Mouse (Mus musculus) heart, embryonic 11.5 days (tissue): Measurements from ENCODE around the gene Impg2. TPM values are rescaled to one million over a fixed set of nuclear protein-coding genes. Genes with fewer than 3 reads are reported as not detected.

ENCODE experiments used
- ATAC-seq: fragments of 200-750 bp; cut with Nextera tagmentation; replicated peaks from 2 replicates; pipeline ENCODE4 v1.8.0; 2017; ENCODE audit warnings: moderate library complexity; ENCODE audit not compliant: insufficient number of reproducible peaks, low FRiP score, low TSS enrichment
- H3K27ac ChIP-seq: fragments of 300-500 bp; sonication (generic); 2 replicates; pipeline ENCODE4 v1.5.1; 2014; ENCODE audit warnings: mild to moderate bottlenecking, low read depth, low read length
- H3K27me3 ChIP-seq: fragments of 300-500 bp; sonication (generic); 2 replicates; pipeline ENCODE4 v1.6.1; 2014; ENCODE audit warnings: mild to moderate bottlenecking, low read length, mixed read lengths; ENCODE audit not compliant: control insufficient read depth, insufficient read depth
- H3K36me3 ChIP-seq: fragments of 300-500 bp; sonication (generic); 2 replicates; pipeline ENCODE4 v1.6.1; 2014; ENCODE audit warnings: mild to moderate bottlenecking, low read length, moderate library complexity, mixed read lengths; ENCODE audit not compliant: control insufficient read depth, insufficient read depth
- H3K4me1 ChIP-seq: fragments of 300-500 bp; sonication (generic); 2 replicates; pipeline ENCODE4 v1.6.1; 2014; ENCODE audit warnings: low read length; ENCODE audit not compliant: control insufficient read depth, insufficient read depth
- H3K4me2 ChIP-seq: fragments of 300-500 bp; sonication (generic); 2 replicates; pipeline ENCODE4 v1.6.1; 2014; ENCODE audit warnings: mild to moderate bottlenecking, moderate library complexity
- H3K4me3 ChIP-seq: fragments of 300-500 bp; sonication (generic); 2 replicates; pipeline ENCODE4 v1.5.1; 2014; ENCODE audit warnings: low read depth, low read length
- H3K9ac ChIP-seq: fragments of 300-500 bp; sonication (generic); 2 replicates; pipeline ENCODE4 v1.6.1; 2014; ENCODE audit warnings: mild to moderate bottlenecking, low read depth, low read length, moderate library complexity
- H3K9me3 ChIP-seq: fragments of 300-500 bp; sonication (generic); replicated peaks from 2 replicates; pipeline ENCODE4 v1.6.1; 2016; ENCODE audit warnings: low read length; ENCODE audit not compliant: control insufficient read depth
- WGBS: fragments of 180-500 bp; shearing (Covaris S2); extraction: QIAGEN DNeasy Blood & Tissue Kit; methylation state at CpG from one replicate; pipeline ENCODE4 v1.1.7; 2014; ENCODE audit not compliant: insufficient replicate concordance; 5-methylcytosine and 5-hydroxymethylcytosine counted together
- polyA plus RNA-seq: library from polyadenylated mRNA; unstranded; fragments of >200 nt; fragmentation: Nextera tagmentation; extraction: Ambion mirVana; gene quantifications from 2 replicates; pipeline ENCODE4 v1.2.1, GENCODE M21; 2014

Gene Impg2
- polyA plus RNA-seq, 1 experiment from 2014 or later, result 0.11 TPM

- H3K4me1 ChIP-seq, result no peaks in the 10 kb centered on the region
- no peaks in the 10 kb centered on the region for H3K27me3 ChIP-seq
- no peak overlapping the region for H3K4me3 ChIP-seq
- ATAC-seq, result no peak
- WGBS, result 68% methylated on average over 5 of the region's 5 CpGs
- H3K9ac ChIP-seq, result no peak overlapping the region
- no peaks in the 10 kb centered on the region for H3K9me3 ChIP-seq
- H3K36me3 ChIP-seq, result no peaks in the 10 kb centered on the region
- no peak overlapping the region for H3K4me2 ChIP-seq
- H3K27ac ChIP-seq, result no peak overlapping the region
These were observed 82.0 kb downstream of the Impg2 start for GRCm38 (mm10) chr16:56286076-56286475.

- 99% methylated on average over 2 of the region's 2 CpGs for WGBS
- H3K9me3 ChIP-seq, result no peaks in the 10 kb centered on the region
- no peak for ATAC-seq
- H3K36me3 ChIP-seq, result no peaks in the 10 kb centered on the region
- H3K4me3 ChIP-seq, result no peak overlapping the region
- no peak overlapping the region for H3K4me2 ChIP-seq
- no peak overlapping the region for H3K27ac ChIP-seq
- H3K27me3 ChIP-seq, result no peaks in the 10 kb centered on the region
- no peaks in the 10 kb centered on the region for H3K4me1 ChIP-seq
- no peak overlapping the region for H3K9ac ChIP-seq
These were observed 82.9 kb downstream of the Impg2 start for GRCm38 (mm10) chr16:56286977-56287376.

- no peaks in the 10 kb centered on the region for H3K4me1 ChIP-seq
- no peak for ATAC-seq
- H3K9me3 ChIP-seq, result no peaks in the 10 kb centered on the region
- no peak overlapping the region for H3K4me2 ChIP-seq
- H3K27me3 ChIP-seq, result no peaks in the 10 kb centered on the region
- no peak overlapping the region for H3K4me3 ChIP-seq
- 57% methylated on average over 1 of the region's 1 CpGs for WGBS
- no peak overlapping the region for H3K27ac ChIP-seq
- no peak overlapping the region for H3K9ac ChIP-seq
- H3K36me3 ChIP-seq, result no peaks in the 10 kb centered on the region
These were observed 90.8 kb downstream of the Impg2 start for GRCm38 (mm10) chr16:56294887-56295286.

GRCm38 (mm10) chr16:56295888-56296648 lies 92.0 kb downstream of the Impg2 start:
- H3K4me3 ChIP-seq, result no peak overlapping the region
- H3K9ac ChIP-seq, result no peak overlapping the region
- ATAC-seq, result no peak
- H3K36me3 ChIP-seq, result no peaks in the 10 kb centered on the region
- H3K4me2 ChIP-seq, result no peak overlapping the region
- whole genome bisulfite sequencing, result 67% methylated on average over 3 of the region's 3 CpGs
- H3K27me3 ChIP-seq, result no peaks in the 10 kb centered on the region
- no peaks in the 10 kb centered on the region for H3K4me1 ChIP-seq
- H3K27ac ChIP-seq, result no peak overlapping the region
- no peaks in the 10 kb centered on the region for H3K9me3 ChIP-seq

GRCm38 (mm10) chr16:56298248-56298647 lies 94.1 kb downstream of the Impg2 start:
- no peaks in the 10 kb centered on the region for H3K36me3 ChIP-seq
- H3K4me1 ChIP-seq, result no peaks in the 10 kb centered on the region
- no peaks in the 10 kb centered on the region for H3K27me3 ChIP-seq
- ATAC-seq, result no peak
- H3K4me2 ChIP-seq, result no peak overlapping the region
- H3K4me3 ChIP-seq, result no peak overlapping the region
- 82% methylated on average over 6 of the region's 6 CpGs for WGBS
- no peaks in the 10 kb centered on the region for H3K9me3 ChIP-seq
- H3K27ac ChIP-seq, result no peak overlapping the region
- H3K9ac ChIP-seq, result no peak overlapping the region

- H3K36me3 ChIP-seq, result no peaks in the 10 kb centered on the region
- H3K4me1 ChIP-seq, result no peaks in the 10 kb centered on the region
- no peaks in the 10 kb centered on the region for H3K27me3 ChIP-seq
- H3K9ac ChIP-seq, result no peak overlapping the region
- no peak overlapping the region for H3K4me3 ChIP-seq
- no peak overlapping the region for H3K27ac ChIP-seq
- WGBS, result 82% methylated on average over 2 of the region's 2 CpGs
- no peak for ATAC-seq
- no peaks in the 10 kb centered on the region for H3K9me3 ChIP-seq
- H3K4me2 ChIP-seq, result no peak overlapping the region
These were observed 94.7 kb downstream of the Impg2 start for GRCm38 (mm10) chr16:56298836-56299235.

- no peaks in the 10 kb centered on the region for H3K9me3 ChIP-seq
- no peaks in the 10 kb centered on the region for H3K27me3 ChIP-seq
- H3K9ac ChIP-seq, result no peak overlapping the region
- no peaks in the 10 kb centered on the region for H3K36me3 ChIP-seq
- WGBS, result 77% methylated on average over 4 of the region's 4 CpGs
- H3K4me3 ChIP-seq, result no peak overlapping the region
- no peak overlapping the region for H3K27ac ChIP-seq
- H3K4me1 ChIP-seq, result no peaks in the 10 kb centered on the region
- H3K4me2 ChIP-seq, result no peak overlapping the region
- ATAC-seq, result no peak
These were observed 98.9 kb downstream of the Impg2 start for GRCm38 (mm10) chr16:56302996-56303395.

GRCm38 (mm10) chr16:56304167-56304566 lies 100.1 kb downstream of the Impg2 start:
- Histone ChIP-seq H3K4me2 (no peak overlapping the region), H3K9me3 (no peaks in the 10 kb centered on the region), H3K27ac (no peak overlapping the region), H3K4me3 (no peak overlapping the region), H3K36me3 (no peaks in the 10 kb centered on the region), H3K9ac (no peak overlapping the region), H3K27me3 (no peaks in the 10 kb centered on the region), H3K4me1 (no peaks in the 10 kb centered on the region)
- 68% methylated on average over 4 of the region's 4 CpGs for WGBS
- no peak for ATAC-seq

GRCm38 (mm10) chr16:56307575-56307974 lies 103.5 kb downstream of the Impg2 start:
- Histone ChIP-seq H3K4me2 (no peak overlapping the region), H3K36me3 (no peaks in the 10 kb centered on the region), H3K27ac (no peak overlapping the region), H3K9me3 (no peaks in the 10 kb centered on the region), H3K27me3 (no peaks in the 10 kb centered on the region), H3K4me3 (no peak overlapping the region), H3K4me1 (no peaks in the 10 kb centered on the region), H3K9ac (no peak overlapping the region)
- 85% methylated on average over 4 of the region's 4 CpGs for WGBS
- ATAC-seq, result no peak
